Mouse (Mus musculus): ENCODE measurements around the gene Mgat4a. TPM values are rescaled to one million over a fixed set of nuclear protein-coding genes. Genes with fewer than 3 reads are reported as not detected.
"Not testable (repeated sequence)": the region's sequence is repeated elsewhere in the genome, so short reads cannot be mapped to it uniquely, and the experiment has no call there.

The Mgat4a gene
- total and polyA plus RNA-seq, 3 experiments: 22.3 to 23.2 (median 22.9) TPM

GRCm38 (mm10) chr1:37524122-37524521 is 16.7 kb downstream of the Mgat4a start:
- peaks cover 25 to 51% of the 10 kb centered on the region in 2 experiments for H3K36me3 ChIP-seq (replicated peaks in 1 of 2; ENCODE audit: control insufficient read depth in 1 of 2, insufficient read depth in 1 of 2, low read length in 1 of 2)
- dilution Hi-C loops (cut with MboI; ENCODE audit: extremely low pct_ligation_motif_present, extremely low pct_unique_long_range_greater_than_20kb, low sequenced_read_pairs): not testable (repeated sequence)
- peaks cover 8 to 28% of the 10 kb centered on the region in 2 experiments; a peak in 2 of 4 replicates for H3K4me1 ChIP-seq (ENCODE audit: control insufficient read depth in 1 of 2, insufficient read depth in 2 of 2)

DNA sequence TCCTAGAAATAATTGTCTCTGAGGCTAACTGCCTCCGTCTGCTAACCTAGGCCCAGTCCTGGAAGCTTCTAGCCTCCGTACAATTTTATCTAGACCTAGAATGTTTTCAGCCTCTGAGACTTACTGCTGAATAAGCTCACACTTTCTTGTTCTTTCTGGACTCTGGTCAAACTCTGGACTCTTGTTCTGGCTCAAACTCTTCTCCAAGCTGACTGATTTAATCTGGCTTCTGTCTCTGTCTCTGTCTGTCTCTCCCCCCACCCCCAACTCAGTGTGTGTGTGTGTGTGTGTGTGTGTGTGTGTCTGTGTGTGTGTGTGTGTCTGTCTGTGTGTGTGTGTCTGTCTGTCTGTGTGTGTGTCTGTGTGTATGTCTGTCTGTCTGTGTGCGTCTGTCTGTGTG is 17.3 kb downstream of the Mgat4a start:
- peaks cover 26% of the 10 kb centered on the region for H3K79me2 ChIP-seq (replicated peaks; ENCODE audit: control insufficient read depth, extremely low read depth, insufficient read depth, poor library complexity, severe bottlenecking)
- H3K9ac ChIP-seq (ENCODE audit: insufficient read depth, low read depth); in situ Hi-C loops (cut with MboI; ENCODE audit: low pct_ligation_motif_present, low pct_unique_long_range_greater_than_20kb, low sequenced_read_pairs); H3K27ac ChIP-seq (ENCODE audit: insufficient read depth, low read depth); H3K9me3 ChIP-seq (replicated peaks; ENCODE audit: low read length); H3K4me2 ChIP-seq (ENCODE audit: insufficient read depth, low read depth, poor library complexity, severe bottlenecking); DNase-seq (ENCODE audit: extremely low read depth); H3K4me3 ChIP-seq (replicated peaks in 1 of 3; ENCODE audit: low read depth in 2 of 3, low read length in 2 of 3, poor library complexity in 1 of 3); H3K27me3 ChIP-seq (replicated peaks); dilution Hi-C loops (cut with MboI; ENCODE audit: extremely low pct_ligation_motif_present, extremely low pct_unique_long_range_greater_than_20kb, low sequenced_read_pairs): not testable (repeated sequence)
- H3K4me1 ChIP-seq (ENCODE audit: control insufficient read depth in 1 of 2, insufficient read depth in 2 of 2): peaks cover 8 to 26% of the 10 kb centered on the region in 2 experiments; a peak in 2 of 4 replicates
- peaks cover 25 to 53% of the 10 kb centered on the region in 2 experiments for H3K36me3 ChIP-seq (replicated peaks in 1 of 2; ENCODE audit: control insufficient read depth in 1 of 2, insufficient read depth in 1 of 2, low read length in 1 of 2)

More at GRCm38 (mm10) chr1:37524122-37524521, 16.7 kb downstream of the Mgat4a start:
- H3K4me3 ChIP-seq (replicated peaks in 1 of 3; ENCODE audit: low read depth in 2 of 3, low read length in 2 of 3, poor library complexity in 1 of 3); H3K4me2 ChIP-seq (ENCODE audit: insufficient read depth, low read depth, poor library complexity, severe bottlenecking); H3K9ac ChIP-seq (ENCODE audit: insufficient read depth, low read depth); DNase-seq (ENCODE audit: extremely low read depth); H3K27ac ChIP-seq (ENCODE audit: insufficient read depth, low read depth); H3K9me3 ChIP-seq (replicated peaks; ENCODE audit: low read length); in situ Hi-C loops (cut with MboI; ENCODE audit: low pct_ligation_motif_present, low pct_unique_long_range_greater_than_20kb, low sequenced_read_pairs); H3K27me3 ChIP-seq (replicated peaks): not testable (repeated sequence)
- H3K79me2 ChIP-seq (replicated peaks; ENCODE audit: control insufficient read depth, extremely low read depth, insufficient read depth, poor library complexity, severe bottlenecking): peaks cover 30% of the 10 kb centered on the region

GRCm38 (mm10) chr1:37522101-37522500 is 18.7 kb downstream of the Mgat4a start:
- peaks cover 4% of the 10 kb centered on the region for H3K9me3 ChIP-seq (replicated peaks; ENCODE audit: low read length)
- no peak overlapping the region for H3K4me2 ChIP-seq (ENCODE audit: insufficient read depth, low read depth, poor library complexity, severe bottlenecking)
- H3K79me2 ChIP-seq (replicated peaks; ENCODE audit: control insufficient read depth, extremely low read depth, insufficient read depth, poor library complexity, severe bottlenecking): peaks cover 22% of the 10 kb centered on the region
- no peak overlapping the region for H3K4me3 ChIP-seq (replicated peaks in 1 of 3; ENCODE audit: low read depth in 2 of 3, low read length in 2 of 3, poor library complexity in 1 of 3)
- no peaks in the 10 kb centered on the region for H3K27me3 ChIP-seq (replicated peaks)
- TF ChIP-seq RAD21 (IDR thresholded peaks at IDR 0.05; ENCODE audit: low read depth, low read length) (no peak), ZKSCAN1 (IDR thresholded peaks at IDR 0.05; ENCODE audit: borderline replicate concordance, low read depth, low read length) (no peak), MEF2A (IDR thresholded peaks at IDR 0.05; ENCODE audit: borderline replicate concordance, low read depth, low read length) (no peak), CTCF (conservative IDR thresholded peaks at IDR 0.05 in 1 of 2, IDR thresholded peaks at IDR 0.05 in 1 of 2; ENCODE audit: low read depth in 2 of 2, low read length in 2 of 2) (no peak), ZMIZ1 (IDR thresholded peaks at IDR 0.05; ENCODE audit: low read depth, low read length) (no peak), SMC3 (IDR thresholded peaks at IDR 0.05; ENCODE audit: low read depth, low read length) (no peak), ELF1 (IDR thresholded peaks at IDR 0.05; ENCODE audit: low read depth, low read length) (no peak), ETS1 (conservative IDR thresholded peaks at IDR 0.05; ENCODE audit: low read depth, low read length) (no peak), E2F4 (IDR thresholded peaks at IDR 0.05; ENCODE audit: insufficient replicate concordance, low read depth, low read length) (no peak), NRF1 (IDR thresholded peaks at IDR 0.05; ENCODE audit: low read depth, low read length) (no peak), NELFE (IDR thresholded peaks at IDR 0.05; ENCODE audit: low read depth, low read length) (no peak), JUN (IDR thresholded peaks at IDR 0.05; ENCODE audit: insufficient read depth, low read depth, low read length) (no peak), TBP (conservative IDR thresholded peaks at IDR 0.05; ENCODE audit: low read depth, low read length) (no peak), USF1 (IDR thresholded peaks at IDR 0.05; ENCODE audit: low read depth, low read length) (no peak), MYC (IDR thresholded peaks at IDR 0.05; ENCODE audit: low read depth, low read length) (no peak), HCFC1 (IDR thresholded peaks at IDR 0.05; ENCODE audit: low read depth, low read length) (no peak), RCOR1 (conservative IDR thresholded peaks at IDR 0.05; ENCODE audit: low read depth, low read length) (no peak), POLR2AphosphoS2 (IDR thresholded peaks at IDR 0.05; ENCODE audit: low read depth, low read length) (no peak), ZNF384 (IDR thresholded peaks at IDR 0.05; ENCODE audit: low read depth, low read length) (no peak), PAX5 (IDR thresholded peaks at IDR 0.05; ENCODE audit: low read length) (no peak)
- H3K27ac ChIP-seq (ENCODE audit: insufficient read depth, low read depth): no peak overlapping the region
- H3K36me3 ChIP-seq (replicated peaks in 1 of 2; ENCODE audit: control insufficient read depth in 1 of 2, insufficient read depth in 1 of 2, low read length in 1 of 2): peaks cover 29 to 54% of the 10 kb centered on the region in 2 experiments
- H3K4me1 ChIP-seq (ENCODE audit: control insufficient read depth in 1 of 2, insufficient read depth in 2 of 2): peaks cover 8 to 27% of the 10 kb centered on the region in 2 experiments; a peak in 2 of 4 replicates
- H3K9ac ChIP-seq (ENCODE audit: insufficient read depth, low read depth): no peak overlapping the region
- dilution Hi-C loops (cut with MboI; ENCODE audit: extremely low pct_ligation_motif_present, extremely low pct_unique_long_range_greater_than_20kb, low sequenced_read_pairs) (no loop called here), in situ Hi-C loops (cut with MboI; ENCODE audit: low pct_ligation_motif_present, low pct_unique_long_range_greater_than_20kb, low sequenced_read_pairs) (no loop called here)
- no peak for DNase-seq (ENCODE audit: extremely low read depth)
